Mouse (Mus musculus): ENCODE data around the gene Gm48551.

The Gm48551 gene

GRCm38 (mm10) chr10:81431526-81432168, 47.4 kb downstream of the Gm48551 start:
- DNase-seq, result peak in 1 of 2 experiments; percentile 31

- DNase-seq, result no peak
Observed at GRCm38 (mm10) chr10:81432169-81432867, 48.1 kb downstream of the Gm48551 start.

- peak; percentile 96 to 97 for DNase-seq
Observed at GRCm38 (mm10) chr10:81432868-81433262, 48.6 kb downstream of the Gm48551 start.

DNA sequence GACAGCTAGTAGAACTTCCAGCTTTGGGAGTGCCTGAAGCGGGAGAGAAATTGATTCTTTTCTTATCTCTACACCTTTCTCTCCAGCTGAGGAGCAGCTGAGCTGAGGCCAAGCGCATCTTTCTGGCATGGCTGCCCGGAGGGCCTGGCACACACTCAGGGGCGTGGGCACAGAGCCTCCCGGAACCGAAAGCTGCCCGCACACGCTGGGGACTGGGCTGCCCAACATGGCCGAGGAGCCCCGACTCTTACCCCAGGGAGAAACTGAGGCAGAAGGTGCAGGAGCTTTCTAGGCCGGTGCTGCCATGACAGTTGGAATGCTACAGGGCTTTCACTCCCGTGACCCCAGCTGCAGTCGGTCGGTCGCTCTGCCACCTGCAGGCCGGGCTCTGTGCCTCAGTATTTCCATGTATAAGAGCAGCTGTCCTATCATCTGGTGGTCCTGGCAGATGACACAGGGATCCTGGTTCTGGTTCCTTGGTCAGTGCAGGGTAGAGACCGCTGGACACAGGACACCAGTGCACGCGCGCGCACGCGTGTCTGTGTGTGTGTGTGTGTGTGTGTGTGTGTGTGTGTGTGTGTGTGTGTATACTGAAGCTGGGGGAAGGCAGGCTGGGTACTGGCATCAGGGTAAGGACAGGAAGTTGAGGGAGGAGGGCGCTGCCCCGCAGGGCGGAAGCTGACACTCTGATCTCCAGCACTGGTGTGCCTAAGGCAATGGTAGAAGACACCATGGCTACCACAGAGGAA, 49.4 kb downstream of the Gm48551 start:
- peak; percentile 80 to 81 for DNase-seq

GRCm38 (mm10) chr10:81434361-81435263, 50.3 kb downstream of the Gm48551 start:
- DNase-seq, result peak in 1 of 2 experiments; percentile 21

- peak; percentile 83 to 87 for DNase-seq
Observed at GRCm38 (mm10) chr10:81435436-81435835, 51.2 kb downstream of the Gm48551 start.

DNA sequence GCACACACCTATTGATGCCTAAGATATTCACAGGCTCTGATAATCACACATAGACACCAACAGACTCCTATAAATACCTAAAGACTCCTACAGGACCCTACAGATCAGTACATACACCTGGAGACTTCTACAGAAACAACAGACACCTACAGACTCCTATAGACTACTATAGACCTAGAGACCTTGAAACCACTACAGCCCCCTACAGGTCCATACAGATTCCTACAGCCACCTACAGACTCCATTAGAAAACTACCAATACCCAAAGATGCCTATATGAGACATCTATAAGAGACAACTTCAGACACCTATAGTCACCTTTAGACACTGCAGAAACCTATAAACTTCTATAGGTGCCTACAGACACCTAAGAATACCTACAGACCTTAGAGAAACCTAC, 56.8 kb downstream of the Gm48551 start:
- DNase-seq, result no peak
